Mouse (Mus musculus): ENCODE results near the gene Vat1. TPM values are rescaled to one million over a fixed set of nuclear protein-coding genes. Genes with fewer than 3 reads are reported as not detected.
"Not testable (repeated sequence)": the region's sequence is repeated elsewhere in the genome, so short reads cannot be mapped to it uniquely, and the experiment has no call there.

Gene Vat1
- polyA plus RNA-seq, 1 experiment from 2014 or later: 19.5 TPM

DNA sequence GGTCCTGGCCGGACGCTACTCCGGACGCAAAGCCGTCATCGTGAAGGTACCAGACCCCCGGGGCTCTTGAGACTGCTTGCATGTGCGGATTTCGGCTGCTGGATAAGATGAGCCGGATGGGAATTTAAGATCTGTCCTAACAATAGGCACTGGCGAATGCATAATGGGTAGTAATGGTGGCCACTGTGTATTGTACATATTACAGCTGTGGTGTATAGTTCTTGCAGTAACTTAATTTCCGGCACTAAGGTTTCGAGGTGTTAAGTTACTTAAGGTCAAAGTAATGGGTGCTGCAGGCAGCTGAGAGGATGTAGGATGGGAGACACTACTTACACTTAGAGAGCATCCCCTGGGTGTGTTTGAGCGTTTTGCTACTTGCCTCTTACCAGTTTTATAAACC, 23.3 kb downstream of the Vat1 start:
- WGBS: under 1% methylated on average over 14 of the region's 14 CpGs
- DNase-seq (ENCODE audit: low spot score): no peak

GRCm38 (mm10) chr11:101442127-101442693, 23.8 kb downstream of the Vat1 start, which contains the start of gene Rpl27:
Gene Rpl27, plus strand, starts transcription at chr11:101442298.
- peaks cover 24% of the 10 kb centered on the region for H3K4me1 ChIP-seq (replicated peaks; ENCODE audit: control insufficient read depth, insufficient read depth, low read length)
- peaks cover 22% of the 10 kb centered on the region for H3K36me3 ChIP-seq (ENCODE audit: control insufficient read depth, insufficient read depth, low read length)
- ATAC-seq (replicated peaks; ENCODE audit: low FRiP score): peak; percentile 98
- WGBS: under 1% methylated on average over 42 of the region's 42 CpGs
- H3K9me3 ChIP-seq (ENCODE audit: control insufficient read depth, low read length): no peaks in the 10 kb centered on the region
- DNase-seq (ENCODE audit: low spot score): peak; percentile 95
- peak within 1 kb of the TSS; percentile 98 for H3K9ac ChIP-seq (ENCODE audit: low read depth, low read length)
- H3K4me2 ChIP-seq: peak within 1 kb of the TSS; percentile 96
- peak within 1 kb of the TSS; percentile 60 for H3K27ac ChIP-seq (ENCODE audit: low read depth, low read length)
- peak within 1 kb of the TSS; percentile 88 for H3K4me3 ChIP-seq (ENCODE audit: low read depth, low read length)
- H3K27me3 ChIP-seq (replicated peaks; ENCODE audit: control insufficient read depth, insufficient read depth, low read length): no peaks in the 10 kb centered on the region

More for the DNA sequence above, 23.3 kb downstream of the Vat1 start:
- Histone ChIP-seq H3K4me1 (replicated peaks; ENCODE audit: control insufficient read depth, insufficient read depth, low read length) (peaks cover 28% of the 10 kb centered on the region), H3K4me2 (peak overlapping the region; percentile 96), H3K27me3 (replicated peaks; ENCODE audit: control insufficient read depth, insufficient read depth, low read length) (no peaks in the 10 kb centered on the region), H3K9ac (ENCODE audit: low read depth, low read length) (peak overlapping the region; percentile 98), H3K36me3 (ENCODE audit: control insufficient read depth, insufficient read depth, low read length) (peaks cover 22% of the 10 kb centered on the region), H3K4me3 (ENCODE audit: low read depth, low read length) (peak overlapping the region; percentile 88), H3K27ac (ENCODE audit: low read depth, low read length) (peak overlapping the region; percentile 60), H3K9me3 (ENCODE audit: control insufficient read depth, low read length) (no peaks in the 10 kb centered on the region)
- ATAC-seq (replicated peaks; ENCODE audit: low FRiP score): no peak

GRCm38 (mm10) chr11:101441450-101442126, 24.4 kb downstream of the Vat1 start:
- H3K27ac ChIP-seq (ENCODE audit: low read depth, low read length); ATAC-seq (replicated peaks; ENCODE audit: low FRiP score); DNase-seq (ENCODE audit: low spot score); H3K9me3 ChIP-seq (ENCODE audit: control insufficient read depth, low read length); H3K27me3 ChIP-seq (replicated peaks; ENCODE audit: control insufficient read depth, insufficient read depth, low read length): not testable (repeated sequence)
- H3K4me1 ChIP-seq (replicated peaks; ENCODE audit: control insufficient read depth, insufficient read depth, low read length): peaks cover 24% of the 10 kb centered on the region
- peak overlapping the region; percentile 40; the same call in 1 of the 2 replicates for H3K9ac ChIP-seq (ENCODE audit: low read depth, low read length)
- H3K4me2 ChIP-seq: peak overlapping the region; percentile 56
- H3K4me3 ChIP-seq (ENCODE audit: low read depth, low read length): peak overlapping the region; percentile 88
- peaks cover 22% of the 10 kb centered on the region for H3K36me3 ChIP-seq (ENCODE audit: control insufficient read depth, insufficient read depth, low read length)
- WGBS: 28% methylated on average over 14 of the region's 15 CpGs

DNA sequence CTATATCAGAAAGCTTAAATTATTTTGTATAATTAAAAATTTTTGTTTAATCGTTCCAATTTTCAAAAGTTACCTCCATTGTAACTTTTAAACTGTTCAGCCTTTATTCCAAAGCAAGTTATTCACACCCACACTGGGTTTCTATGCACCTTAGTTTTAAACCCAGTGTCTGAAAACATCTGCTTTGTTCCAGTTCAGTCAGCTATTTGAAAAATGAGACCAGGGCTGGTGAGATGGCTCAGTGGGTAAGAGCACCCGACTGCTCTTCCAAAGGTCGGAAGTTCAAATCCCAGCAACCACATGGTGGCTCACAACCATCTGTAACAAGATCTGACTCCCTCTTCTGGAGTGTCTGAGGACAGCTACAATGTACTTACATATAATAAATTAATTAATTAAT, 28.0 kb downstream of the Vat1 start:
- DNase-seq (ENCODE audit: low spot score); H3K9ac ChIP-seq (ENCODE audit: low read depth, low read length); H3K4me3 ChIP-seq (ENCODE audit: low read depth, low read length); H3K27ac ChIP-seq (ENCODE audit: low read depth, low read length); H3K9me3 ChIP-seq (ENCODE audit: control insufficient read depth, low read length); H3K4me2 ChIP-seq; H3K27me3 ChIP-seq (replicated peaks; ENCODE audit: control insufficient read depth, insufficient read depth, low read length); H3K36me3 ChIP-seq (ENCODE audit: control insufficient read depth, insufficient read depth, low read length); ATAC-seq (replicated peaks; ENCODE audit: low FRiP score); H3K4me1 ChIP-seq (replicated peaks; ENCODE audit: control insufficient read depth, insufficient read depth, low read length): not testable (repeated sequence)
- WGBS: 65% methylated on average over 3 of the region's 3 CpGs

DNA sequence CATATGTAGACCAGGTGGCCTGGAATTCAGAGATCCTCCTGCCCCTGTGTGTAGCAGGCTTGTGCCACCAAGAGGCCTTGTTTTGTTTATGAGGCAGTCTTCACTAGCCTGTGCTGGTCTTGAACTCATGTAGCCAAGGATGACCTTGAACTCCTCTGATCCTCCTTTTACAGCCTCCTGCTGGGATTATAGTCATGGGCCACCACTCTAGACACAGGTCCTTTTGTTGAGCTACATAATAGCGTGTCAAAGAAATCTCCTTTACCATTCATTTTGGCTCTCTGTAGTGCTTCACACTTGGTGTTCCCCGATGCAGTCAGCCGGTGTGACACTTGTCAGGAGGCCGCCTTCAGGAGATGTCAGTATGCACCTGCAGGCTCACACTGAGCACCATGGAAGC, 29.1 kb downstream of the Vat1 start:
- WGBS: 89% methylated on average over 4 of the region's 4 CpGs
- H3K4me2 ChIP-seq: no peak overlapping the region
- peaks cover 11% of the 10 kb centered on the region for H3K36me3 ChIP-seq (ENCODE audit: control insufficient read depth, insufficient read depth, low read length)
- H3K9ac ChIP-seq (ENCODE audit: low read depth, low read length): no peak overlapping the region
- no peaks in the 10 kb centered on the region for H3K4me1 ChIP-seq (replicated peaks; ENCODE audit: control insufficient read depth, insufficient read depth, low read length)
- no peaks in the 10 kb centered on the region for H3K9me3 ChIP-seq (ENCODE audit: control insufficient read depth, low read length)
- no peak overlapping the region for H3K27ac ChIP-seq (ENCODE audit: low read depth, low read length)
- no peak for ATAC-seq (replicated peaks; ENCODE audit: low FRiP score)
- H3K27me3 ChIP-seq (replicated peaks; ENCODE audit: control insufficient read depth, insufficient read depth, low read length): no peaks in the 10 kb centered on the region
- H3K4me3 ChIP-seq (ENCODE audit: low read depth, low read length): no peak overlapping the region
- DNase-seq (ENCODE audit: low spot score): no peak

GRCm38 (mm10) chr11:101435831-101436230, 30.2 kb downstream of the Vat1 start:
- 66% methylated on average over 4 of the region's 4 CpGs for WGBS
- no peaks in the 10 kb centered on the region for H3K9me3 ChIP-seq (ENCODE audit: control insufficient read depth, low read length)
- ATAC-seq (replicated peaks; ENCODE audit: low FRiP score) (peak; percentile 31; the same call in 1 of the 2 replicates), DNase-seq (ENCODE audit: low spot score) (no peak)
- peaks cover 18% of the 10 kb centered on the region for H3K36me3 ChIP-seq (ENCODE audit: control insufficient read depth, insufficient read depth, low read length)
- no peak overlapping the region for H3K27ac ChIP-seq (ENCODE audit: low read depth, low read length)
- H3K4me3 ChIP-seq (ENCODE audit: low read depth, low read length): no peak overlapping the region
- no peaks in the 10 kb centered on the region for H3K4me1 ChIP-seq (replicated peaks; ENCODE audit: control insufficient read depth, insufficient read depth, low read length)
- no peak overlapping the region for H3K9ac ChIP-seq (ENCODE audit: low read depth, low read length)
- no peak overlapping the region for H3K4me2 ChIP-seq
- H3K27me3 ChIP-seq (replicated peaks; ENCODE audit: control insufficient read depth, insufficient read depth, low read length): no peaks in the 10 kb centered on the region

DNA sequence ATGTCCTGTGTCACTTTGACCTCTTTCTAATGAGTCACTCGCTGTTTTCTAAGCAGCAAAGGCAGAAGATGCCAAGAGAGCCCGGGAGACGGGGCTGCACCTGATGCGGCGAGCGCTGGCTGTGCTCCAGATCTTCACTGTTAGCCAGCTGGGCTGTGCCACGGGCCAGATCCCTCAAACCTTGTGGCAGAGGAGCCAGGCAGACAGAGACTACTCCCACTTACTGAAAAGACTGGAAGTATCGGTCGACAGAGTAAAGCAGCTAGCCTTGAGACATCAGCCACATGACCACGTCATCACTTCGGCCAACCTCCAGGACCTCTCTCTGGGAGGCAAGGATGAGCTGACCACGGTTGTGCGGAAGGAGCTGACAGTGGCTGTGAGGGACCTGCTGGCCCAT, 32.6 kb downstream of the Vat1 start:
- H3K9ac ChIP-seq (ENCODE audit: low read depth, low read length): no peak overlapping the region
- no peaks in the 10 kb centered on the region for H3K9me3 ChIP-seq (ENCODE audit: control insufficient read depth, low read length)
- H3K27me3 ChIP-seq (replicated peaks; ENCODE audit: control insufficient read depth, insufficient read depth, low read length): no peaks in the 10 kb centered on the region
- DNase-seq (ENCODE audit: low spot score) (no peak), ATAC-seq (replicated peaks; ENCODE audit: low FRiP score) (no peak)
- WGBS: 87% methylated on average over 13 of the region's 13 CpGs
- H3K4me2 ChIP-seq: no peak overlapping the region
- peaks cover 27% of the 10 kb centered on the region for H3K36me3 ChIP-seq (ENCODE audit: control insufficient read depth, insufficient read depth, low read length)
- no peak overlapping the region for H3K4me3 ChIP-seq (ENCODE audit: low read depth, low read length)
- H3K27ac ChIP-seq (ENCODE audit: low read depth, low read length): no peak overlapping the region
- H3K4me1 ChIP-seq (replicated peaks; ENCODE audit: control insufficient read depth, insufficient read depth, low read length): no peaks in the 10 kb centered on the region

DNA sequence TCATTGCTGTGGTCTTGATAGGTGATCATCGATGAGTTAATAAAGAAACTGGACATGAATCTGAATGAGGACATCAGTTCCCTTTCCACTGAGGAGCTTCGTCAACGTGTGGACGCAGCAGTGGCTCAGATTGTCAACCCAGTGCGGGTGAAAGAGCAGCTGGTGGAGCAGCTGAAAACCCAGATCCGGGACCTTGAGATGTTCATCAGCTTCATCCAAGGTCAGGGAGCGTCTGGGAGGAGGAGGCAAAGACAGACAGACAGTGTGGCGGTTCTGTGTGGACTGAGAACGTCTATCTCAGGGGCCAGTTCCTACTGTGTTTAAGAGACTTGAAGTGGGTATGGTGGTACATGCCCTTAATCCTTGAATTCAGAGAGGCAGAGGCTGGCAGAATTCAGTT, 34.7 kb downstream of the Vat1 start:
- Histone ChIP-seq H3K27me3 (replicated peaks; ENCODE audit: control insufficient read depth, insufficient read depth, low read length) (no peaks in the 10 kb centered on the region), H3K4me1 (replicated peaks; ENCODE audit: control insufficient read depth, insufficient read depth, low read length) (peaks cover 5% of the 10 kb centered on the region), H3K4me3 (ENCODE audit: low read depth, low read length) (no peak overlapping the region), H3K27ac (ENCODE audit: low read depth, low read length) (no peak overlapping the region), H3K9ac (ENCODE audit: low read depth, low read length) (no peak overlapping the region), H3K9me3 (ENCODE audit: control insufficient read depth, low read length) (no peaks in the 10 kb centered on the region), H3K36me3 (ENCODE audit: control insufficient read depth, insufficient read depth, low read length) (peaks cover 27% of the 10 kb centered on the region), H3K4me2 (no peak overlapping the region)
- no peak for DNase-seq (ENCODE audit: low spot score)
- no peak for ATAC-seq (replicated peaks; ENCODE audit: low FRiP score)
- WGBS: 90% methylated on average over 9 of the region's 9 CpGs

GRCm38 (mm10) chr11:101426165-101426564, 39.9 kb downstream of the Vat1 start:
- WGBS: 52% methylated on average over 8 of the region's 8 CpGs
- peak overlapping the region; percentile 72; the same call in 1 of the 2 replicates for H3K9ac ChIP-seq (ENCODE audit: low read depth, low read length)
- no peak for DNase-seq (ENCODE audit: low spot score)
- H3K27me3 ChIP-seq (replicated peaks; ENCODE audit: control insufficient read depth, insufficient read depth, low read length): no peaks in the 10 kb centered on the region
- H3K9me3 ChIP-seq (ENCODE audit: control insufficient read depth, low read length): no peaks in the 10 kb centered on the region
- peak overlapping the region; percentile 81 for H3K4me3 ChIP-seq (ENCODE audit: low read depth, low read length)
- H3K27ac ChIP-seq (ENCODE audit: low read depth, low read length): no peak overlapping the region
- no peak for ATAC-seq (replicated peaks; ENCODE audit: low FRiP score)
- H3K4me1 ChIP-seq (replicated peaks; ENCODE audit: control insufficient read depth, insufficient read depth, low read length): peaks cover 22% of the 10 kb centered on the region
- H3K36me3 ChIP-seq (ENCODE audit: control insufficient read depth, insufficient read depth, low read length): peaks cover 11% of the 10 kb centered on the region
- H3K4me2 ChIP-seq: peak overlapping the region; percentile 91
